Mouse (Mus musculus): ENCODE measurements around the gene Gins3.
"Not testable (repeated sequence)": the region's sequence is repeated elsewhere in the genome, so short reads cannot be mapped to it uniquely, and the experiment has no call there.

Gene Gins3

GRCm38 (mm10) chr8:95648251-95648650, 15.0 kb downstream of the Gins3 start:
- DNase-seq (ENCODE audit: low read depth in 1 of 2, low spot score in 2 of 2) = no peak

GRCm38 (mm10) chr8:95653351-95653750, 20.1 kb downstream of the Gins3 start:
- DNase-seq (ENCODE audit: low read depth in 1 of 2, low spot score in 2 of 2) = no peak

DNA sequence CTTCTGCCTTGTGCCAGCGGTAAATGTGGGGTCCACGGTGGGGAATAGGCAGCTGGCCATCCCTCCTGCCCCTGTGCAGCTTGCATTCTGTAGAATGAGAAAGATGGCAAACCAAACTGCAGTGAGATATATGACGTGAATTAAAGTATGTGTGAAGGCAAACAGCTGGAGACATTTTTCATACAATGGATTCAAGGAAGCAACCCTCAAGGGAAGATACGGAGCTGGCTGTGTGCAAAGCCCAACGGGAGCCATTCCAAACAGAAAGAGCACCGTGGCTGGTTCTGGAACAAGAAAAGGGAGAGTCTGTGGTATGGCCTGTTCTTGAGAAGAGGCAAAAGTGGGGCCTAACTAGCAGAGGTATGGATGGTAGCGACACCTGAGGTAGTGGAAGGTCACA, 22.6 kb downstream of the Gins3 start:
- no peak for DNase-seq (ENCODE audit: low read depth in 1 of 2, low spot score in 2 of 2)

GRCm38 (mm10) chr8:95656316-95657002, 23.2 kb downstream of the Gins3 start:
- DNase-seq (ENCODE audit: low read depth in 1 of 2, low spot score in 2 of 2) = no peak

GRCm38 (mm10) chr8:95657523-95657922, 24.3 kb downstream of the Gins3 start:
- DNase-seq (ENCODE audit: low read depth in 1 of 2, low spot score in 2 of 2) = no peak

DNA sequence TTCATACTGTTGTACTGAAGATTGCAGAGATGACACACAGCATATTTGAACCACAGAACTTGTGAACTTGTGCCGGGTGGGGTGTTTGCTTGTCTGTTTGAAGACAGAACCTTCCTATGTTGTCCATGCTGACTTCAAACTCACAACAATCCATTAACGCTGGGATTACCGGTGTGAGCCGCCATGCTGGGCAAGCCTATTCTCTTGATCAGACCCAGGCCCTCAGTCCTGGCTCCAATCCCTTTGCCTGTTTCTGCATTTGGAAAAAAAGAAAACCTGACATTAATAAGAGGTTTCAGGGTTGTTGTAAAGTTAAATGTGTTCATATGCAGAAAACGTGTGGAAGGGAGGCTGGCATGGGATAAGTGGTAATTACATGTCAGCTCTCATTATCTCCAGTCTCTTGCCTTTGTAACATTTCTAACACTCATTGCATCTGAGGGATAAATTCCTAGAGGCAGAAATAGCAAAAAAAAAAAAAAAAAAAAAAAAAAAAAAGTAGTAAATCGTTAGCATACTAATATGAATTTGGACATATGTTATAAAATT, 27.2 kb downstream of the Gins3 start:
- DNase-seq (ENCODE audit: low read depth in 1 of 2, low spot score in 2 of 2) = no peak

GRCm38 (mm10) chr8:95661085-95661484, 27.8 kb downstream of the Gins3 start:
- no peak for DNase-seq (ENCODE audit: low read depth in 1 of 2, low spot score in 2 of 2)

- DNase-seq (ENCODE audit: low read depth in 1 of 2, low spot score in 2 of 2) = no peak
Measured at GRCm38 (mm10) chr8:95661575-95661974, 28.3 kb downstream of the Gins3 start.

DNA sequence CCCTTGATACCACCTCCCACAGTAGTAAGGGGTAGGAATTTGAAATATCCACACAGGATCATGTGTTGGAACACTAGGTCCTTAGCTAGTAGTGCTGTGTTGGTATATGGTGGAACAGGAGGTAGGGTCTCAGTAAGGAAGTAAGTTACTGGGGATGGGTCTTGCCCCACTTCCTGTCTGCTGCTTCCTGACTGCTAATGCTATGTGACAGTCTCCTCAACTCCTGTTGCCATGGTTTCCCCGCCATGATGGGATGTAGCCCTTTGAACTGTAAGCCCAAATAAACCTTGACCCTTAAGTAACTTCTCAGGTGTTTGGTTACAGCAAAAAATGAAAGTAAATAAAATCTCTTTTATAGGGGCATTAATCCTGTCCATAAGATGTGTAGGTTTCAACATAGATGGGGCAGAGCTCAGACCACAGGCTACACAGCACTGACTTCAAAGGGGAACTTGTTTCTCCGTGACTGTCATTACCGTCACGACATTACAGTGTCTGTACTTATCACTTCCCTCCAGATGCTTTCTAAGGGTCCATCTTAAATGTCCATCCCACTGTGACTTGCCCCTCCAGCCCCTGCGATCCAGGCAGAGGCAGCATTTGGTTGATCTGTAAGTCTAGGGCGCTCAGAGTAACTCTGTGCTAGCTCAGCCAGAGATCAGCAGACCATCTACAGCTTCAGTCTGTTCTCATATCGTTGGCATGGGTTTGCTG, 29.8 kb downstream of the Gins3 start:
- no peak for DNase-seq (ENCODE audit: low read depth in 1 of 2, low spot score in 2 of 2)

DNA sequence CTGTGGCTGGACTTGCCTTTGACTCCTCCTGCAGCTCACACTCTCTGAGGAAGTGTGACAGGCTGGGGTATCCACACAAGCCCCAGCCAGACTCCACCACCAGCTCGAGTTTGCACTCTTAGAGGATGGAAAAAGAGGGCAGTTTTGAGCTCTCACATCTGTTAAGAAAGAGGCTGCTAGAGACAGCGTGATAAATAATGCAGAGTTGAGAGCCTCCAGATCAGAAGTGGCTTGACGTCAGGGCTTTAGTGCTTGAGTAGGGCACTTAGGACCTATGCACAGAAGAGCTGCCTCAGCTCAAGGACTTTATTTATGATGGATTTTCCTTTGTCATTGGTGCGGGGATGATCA, 30.3 kb downstream of the Gins3 start:
- DNase-seq (ENCODE audit: low read depth in 1 of 2, low spot score in 2 of 2) = no peak

DNA sequence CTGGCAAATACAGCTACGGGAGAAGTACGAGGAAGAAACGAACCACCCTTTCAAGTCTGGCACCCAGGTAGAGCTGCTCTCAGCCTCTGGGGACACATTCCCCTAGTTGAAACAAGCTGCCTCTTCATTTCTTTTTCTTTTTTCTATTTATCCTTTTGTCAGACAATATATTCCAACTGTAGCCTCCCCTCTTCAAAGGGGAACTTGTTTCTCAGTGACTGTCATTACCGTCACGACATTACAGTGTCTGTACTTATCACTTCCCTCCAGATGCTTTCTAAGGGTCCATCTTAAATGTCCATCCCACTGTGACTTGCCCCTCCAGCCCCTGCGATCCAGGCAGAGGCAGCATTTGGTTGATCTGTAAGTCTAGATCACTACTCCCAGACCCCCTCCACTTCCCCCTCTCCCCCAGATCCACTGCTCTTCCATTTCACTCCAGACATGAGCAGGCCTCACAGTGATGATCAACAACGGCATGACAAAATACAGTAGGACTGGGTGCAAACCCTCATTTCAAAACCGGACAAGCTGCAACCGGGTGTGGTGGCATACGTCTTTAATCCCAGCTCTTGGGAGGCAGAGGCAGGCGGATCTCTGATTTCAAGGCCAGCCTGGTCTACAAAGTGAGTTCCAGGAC, 32.7 kb downstream of the Gins3 start:
- not testable (repeated sequence) for DNase-seq (ENCODE audit: low read depth in 1 of 2, low spot score in 2 of 2)

- no peak for DNase-seq (ENCODE audit: low read depth in 1 of 2, low spot score in 2 of 2)
Measured at GRCm38 (mm10) chr8:95668163-95668958, 35.1 kb downstream of the Gins3 start.

- DNase-seq (ENCODE audit: low read depth in 1 of 2, low spot score in 2 of 2) = no peak
Measured at GRCm38 (mm10) chr8:95669967-95670366, 36.7 kb downstream of the Gins3 start.

- no peak for DNase-seq (ENCODE audit: low read depth in 1 of 2, low spot score in 2 of 2)
Measured at GRCm38 (mm10) chr8:95671861-95672260, 38.6 kb downstream of the Gins3 start.

DNA sequence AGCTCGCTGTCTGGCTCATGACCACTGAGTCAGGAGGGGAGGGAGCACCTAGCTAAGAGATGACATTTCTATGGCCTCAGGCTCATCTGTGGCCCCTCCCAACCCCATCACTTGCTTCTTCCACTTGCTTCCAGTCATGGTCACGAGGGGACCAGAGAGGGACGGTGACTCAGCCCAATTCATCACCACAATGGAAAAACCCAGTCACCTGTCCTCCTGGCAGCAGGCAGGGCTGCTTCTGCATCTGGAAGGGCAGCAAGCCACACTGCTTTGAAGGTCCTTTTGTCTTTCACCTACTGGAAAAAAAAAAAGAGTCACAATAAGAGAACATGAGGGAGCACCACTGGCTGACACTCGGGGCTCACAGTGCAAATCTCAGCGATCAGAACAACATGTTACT, 39.6 kb downstream of the Gins3 start:
- no peak for DNase-seq (ENCODE audit: low read depth in 1 of 2, low spot score in 2 of 2)

- no peak for DNase-seq (ENCODE audit: low read depth in 1 of 2, low spot score in 2 of 2)
Measured at GRCm38 (mm10) chr8:95676631-95677030, 43.4 kb downstream of the Gins3 start, which contains the start of gene Ndrg4. Gene Ndrg4 (plus strand): TSS chr8:95676980.

DNA sequence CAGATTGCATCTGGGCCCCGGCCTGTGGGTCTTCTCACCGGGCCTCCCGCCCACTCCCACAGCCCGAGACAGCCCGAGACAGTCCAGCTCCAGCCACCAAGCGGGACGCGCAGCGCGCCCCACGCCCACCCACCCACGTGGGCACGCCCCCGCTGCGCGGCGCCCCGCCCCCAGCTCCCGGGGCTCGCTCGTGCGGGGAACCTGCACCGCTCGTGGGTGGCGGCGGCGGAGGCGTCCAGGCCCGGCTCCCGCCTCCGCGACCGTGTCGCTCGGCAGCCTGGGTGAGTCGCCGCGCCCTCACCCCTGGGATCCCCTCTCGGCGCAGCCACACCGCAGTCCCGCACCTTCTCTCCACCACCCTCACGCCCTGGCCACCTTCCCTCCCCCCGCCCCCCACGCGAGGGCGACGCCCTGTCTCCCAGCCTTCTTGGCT, 44.4 kb downstream of the Gins3 start:
- DNase-seq (ENCODE audit: low read depth in 1 of 2, low spot score in 2 of 2) = no peak

- no peak for DNase-seq (ENCODE audit: low read depth in 1 of 2, low spot score in 2 of 2)
Measured at GRCm38 (mm10) chr8:95678024-95678611, 44.9 kb downstream of the Gins3 start.

DNA sequence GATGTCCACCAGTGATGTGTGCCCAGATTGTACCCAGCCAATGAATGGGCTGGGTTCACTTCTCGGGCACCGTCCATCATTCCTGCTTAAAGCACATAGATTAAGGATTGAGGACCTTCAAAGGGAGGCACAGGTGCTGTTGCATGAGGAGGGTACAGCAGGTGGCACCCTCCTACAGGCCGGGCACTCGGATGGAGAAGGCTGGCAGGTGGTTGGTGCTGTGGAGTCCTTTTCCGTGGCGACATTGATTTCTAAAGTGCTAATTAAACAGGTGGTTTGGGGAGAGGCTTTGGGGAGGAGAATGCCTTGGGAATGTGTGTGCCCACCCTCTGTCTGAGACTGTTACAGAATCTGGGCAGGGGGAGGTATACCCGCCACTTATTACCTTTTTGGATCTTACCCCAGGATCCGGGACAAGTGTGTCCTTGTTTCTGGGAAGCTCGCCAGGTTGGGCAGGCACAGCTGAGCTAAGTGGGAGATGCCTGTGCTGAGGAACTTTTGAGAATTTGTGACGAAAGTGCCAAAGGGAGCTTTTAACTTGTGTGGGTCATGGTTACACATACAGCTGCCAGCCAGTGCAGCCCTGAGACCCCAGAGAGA, 54.9 kb downstream of the Gins3 start:
- no peak for DNase-seq (ENCODE audit: low read depth in 1 of 2, low spot score in 2 of 2)

- no peak for DNase-seq (ENCODE audit: low read depth in 1 of 2, low spot score in 2 of 2)
Measured at GRCm38 (mm10) chr8:95690929-95691541, 57.8 kb downstream of the Gins3 start.
